Mouse (Mus musculus): Measurements from ENCODE around the gene Xrcc1. TPM values are rescaled to one million over a fixed set of nuclear protein-coding genes. Genes with fewer than 3 reads are reported as not detected.

Xrcc1 gene
- polyA plus RNA-seq, 1 experiment, result 29.0 TPM

DNA sequence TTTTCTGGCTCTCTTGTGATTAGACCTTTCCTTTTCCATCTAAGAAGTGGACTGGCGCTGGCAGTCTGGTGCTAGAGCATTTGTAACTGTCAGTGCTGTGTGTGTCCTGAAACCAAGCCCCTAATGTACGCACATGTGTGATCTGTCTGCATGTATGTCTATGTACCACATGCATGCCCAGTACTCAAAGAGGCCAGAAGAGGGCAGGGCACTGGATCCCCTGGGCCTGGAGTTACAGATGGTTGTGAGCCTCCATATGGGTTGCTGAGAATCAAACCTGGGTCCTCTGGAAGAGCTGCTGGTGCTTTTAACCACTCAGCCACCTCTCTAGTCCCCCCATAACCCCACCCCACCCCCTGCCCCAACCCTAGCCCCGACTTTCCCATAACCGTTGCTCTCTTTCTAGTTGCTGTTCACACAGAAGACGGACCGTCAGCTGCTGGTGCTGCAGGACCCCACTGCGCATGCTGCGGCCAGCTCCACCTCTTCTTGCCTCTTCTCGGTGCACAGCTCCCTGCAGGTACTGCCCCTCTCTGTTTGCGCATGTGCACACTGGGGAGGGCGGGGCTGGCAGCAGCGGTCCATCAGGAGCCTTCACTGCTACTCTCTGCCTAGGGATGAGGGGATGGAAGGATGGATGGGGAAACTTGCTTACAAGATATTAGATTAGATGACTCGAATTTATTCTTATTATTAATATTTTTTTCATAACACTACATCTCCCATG is 73.7 kb downstream of the Xrcc1 start:
- DNase-seq, result no peak
- no peaks in the 10 kb centered on the region for H3K36me3 ChIP-seq (ENCODE audit: control insufficient read depth, insufficient read depth, low read length)
- no peak overlapping the region for H3K27ac ChIP-seq (ENCODE audit: insufficient read depth, low read depth, low read length)
- no peak for TF ChIP-seq POLR2A (IDR thresholded peaks at IDR 0.05; ENCODE audit: low read depth, low read length)
- TF ChIP-seq CTCF (conservative IDR thresholded peaks at IDR 0.05; ENCODE audit: insufficient read depth, insufficient read length, low read depth, low read length), result no peak
- 82% methylated on average over 13 of the region's 13 CpGs for WGBS
- H3K27me3 ChIP-seq (replicated peaks; ENCODE audit: control insufficient read depth, insufficient read depth, low read length), result no peaks in the 10 kb centered on the region
- no peaks in the 10 kb centered on the region for H3K4me1 ChIP-seq (ENCODE audit: control insufficient read depth, insufficient read depth, low read length)
- H3K4me3 ChIP-seq (ENCODE audit: insufficient read depth, low read depth, low read length), result no peak overlapping the region

DNA sequence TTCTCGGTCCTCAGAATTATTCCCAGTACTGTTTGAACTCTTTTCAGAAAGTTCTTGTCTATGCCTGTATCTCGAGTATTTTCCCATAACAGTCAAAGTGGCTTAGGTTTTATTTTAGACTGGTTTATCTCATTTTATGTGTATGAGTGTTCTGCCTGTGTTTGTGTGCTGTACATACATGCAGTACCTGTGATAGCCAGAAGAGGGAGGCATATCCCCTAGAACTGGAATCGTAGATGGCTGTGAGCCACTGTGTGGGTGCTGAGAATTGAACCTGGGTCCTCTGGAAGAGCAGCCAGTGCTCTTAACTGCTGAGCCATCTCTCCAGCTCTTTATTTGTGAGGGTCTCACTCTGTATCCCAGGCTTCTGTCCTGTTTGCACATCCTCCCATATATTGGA is 75.1 kb downstream of the Xrcc1 start:
- Histone ChIP-seq H3K27ac (ENCODE audit: insufficient read depth, low read depth, low read length) (no peak overlapping the region), H3K4me3 (ENCODE audit: insufficient read depth, low read depth, low read length) (no peak overlapping the region), H3K4me1 (ENCODE audit: control insufficient read depth, insufficient read depth, low read length) (no peaks in the 10 kb centered on the region), H3K36me3 (ENCODE audit: control insufficient read depth, insufficient read depth, low read length) (no peaks in the 10 kb centered on the region), H3K27me3 (replicated peaks; ENCODE audit: control insufficient read depth, insufficient read depth, low read length) (no peaks in the 10 kb centered on the region)
- 86% methylated on average over 3 of the region's 3 CpGs for WGBS
- TF ChIP-seq CTCF (conservative IDR thresholded peaks at IDR 0.05; ENCODE audit: insufficient read depth, insufficient read length, low read depth, low read length) (peak; percentile 14; the same call in 1 of the 2 replicates), POLR2A (IDR thresholded peaks at IDR 0.05; ENCODE audit: low read depth, low read length) (no peak)
- DNase-seq, result no peak

DNA sequence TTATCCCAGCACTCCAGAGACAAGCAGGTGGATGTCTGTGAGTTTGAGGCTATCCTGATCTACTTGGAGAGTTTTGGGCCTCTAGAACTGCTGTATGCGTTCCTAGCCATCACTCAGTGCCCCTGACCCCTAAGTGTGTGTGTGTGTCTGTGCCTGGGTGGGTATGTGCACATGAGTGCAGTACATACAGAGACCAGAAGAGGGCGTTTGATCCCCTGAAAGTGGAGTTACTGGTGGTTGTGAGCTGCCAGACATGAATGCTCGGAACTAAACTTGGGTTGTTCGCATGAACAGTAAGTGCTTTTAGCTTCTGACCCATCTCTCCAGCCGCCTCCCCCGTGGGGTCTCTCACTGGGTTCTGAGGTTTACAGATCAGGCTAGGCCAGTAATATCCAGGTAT is 76.9 kb downstream of the Xrcc1 start:
- Histone ChIP-seq H3K4me1 (ENCODE audit: control insufficient read depth, insufficient read depth, low read length) (no peaks in the 10 kb centered on the region), H3K27ac (ENCODE audit: insufficient read depth, low read depth, low read length) (no peak overlapping the region), H3K36me3 (ENCODE audit: control insufficient read depth, insufficient read depth, low read length) (no peaks in the 10 kb centered on the region), H3K27me3 (replicated peaks; ENCODE audit: control insufficient read depth, insufficient read depth, low read length) (no peaks in the 10 kb centered on the region), H3K4me3 (ENCODE audit: insufficient read depth, low read depth, low read length) (no peak overlapping the region)
- TF ChIP-seq POLR2A (IDR thresholded peaks at IDR 0.05; ENCODE audit: low read depth, low read length), result no peak
- TF ChIP-seq CTCF (conservative IDR thresholded peaks at IDR 0.05; ENCODE audit: insufficient read depth, insufficient read length, low read depth, low read length), result no peak
- 88% methylated on average over 6 of the region's 6 CpGs for WGBS
- DNase-seq, result no peak

Other genes with a start within 250 kb of the Xrcc1 start
- 3.8 and 4.3 TPM in 2 replicates for gene Zfp61, start 245.1 kb upstream of the Xrcc1 start, polyA plus RNA-seq (2012; rRNA removed)
- gene Zfp94, start 229.6 kb upstream of the Xrcc1 start, polyA plus RNA-seq (2012; rRNA removed), result 9.4 and 10.5 TPM in 2 replicates
- gene Tescl, start 212.4 kb upstream of the Xrcc1 start, polyA plus RNA-seq (2012; rRNA removed), result 0.11 and 0.48 TPM in 2 replicates
- gene Lypd5, start 197.1 kb upstream of the Xrcc1 start, polyA plus RNA-seq (2012; rRNA removed), result not detected in 2 replicates
- 2.3 and 4.1 TPM in 2 replicates for gene Kcnn4, start 176.0 kb upstream of the Xrcc1 start, polyA plus RNA-seq (2012; rRNA removed)
- gene Smg9, start 146.7 kb upstream of the Xrcc1 start, polyA plus RNA-seq (2012; rRNA removed), result 34.9 and 39.8 TPM in 2 replicates
- 0.33 and 0.41 TPM in 2 replicates for gene Irgc1, start 94.0 kb upstream of the Xrcc1 start, polyA plus RNA-seq (2012; rRNA removed)
- gene Plaur, start 83.8 kb upstream of the Xrcc1 start, polyA plus RNA-seq (2012; rRNA removed), result 10.1 and 12.9 TPM in 2 replicates
- gene Cadm4, start 64.3 kb upstream of the Xrcc1 start, polyA plus RNA-seq (2012; rRNA removed), result 54.7 and 66.4 TPM in 2 replicates
- 9.5 and 17.1 TPM in 2 replicates for gene Zfp428, start 39.3 kb upstream of the Xrcc1 start, polyA plus RNA-seq (2012; rRNA removed)
- not detected in 2 replicates for gene AC161166.1, start 33.8 kb upstream of the Xrcc1 start, polyA plus RNA-seq (2012; rRNA removed)
- 15.4 and 17.4 TPM in 2 replicates for gene Irgq, start 15.6 kb upstream of the Xrcc1 start, polyA plus RNA-seq (2012; rRNA removed)
- not detected in 2 replicates for gene Pinlyp, start 171 bp upstream of the Xrcc1 start, polyA plus RNA-seq (2012; rRNA removed)
- gene Ethe1, start 41.3 kb downstream of the Xrcc1 start, polyA plus RNA-seq (2012; rRNA removed), result 172 and 173 TPM in 2 replicates
- 0.11 and 0.15 TPM in 2 replicates for gene Zfp575, start 41.4 kb downstream of the Xrcc1 start, polyA plus RNA-seq (2012; rRNA removed)
- 2.8 and 3.1 TPM in 2 replicates for gene Phldb3, start 64.5 kb downstream of the Xrcc1 start, polyA plus RNA-seq (2012; rRNA removed)
- gene Lypd3, start 90.3 kb downstream of the Xrcc1 start, polyA plus RNA-seq (2012; rRNA removed), result 0.06 and 0.67 TPM in 2 replicates
- gene Tex101, start 130.4 kb downstream of the Xrcc1 start, polyA plus RNA-seq (2012; rRNA removed), result 0.14 TPM in 1 of 2 replicates, not detected in the other
- gene BC049730, start 163.0 kb downstream of the Xrcc1 start, polyA plus RNA-seq (2012; rRNA removed), result 0.10 TPM in 1 of 2 replicates, not detected in the other
- not detected in 2 replicates for gene Gm4763, start 180.6 kb downstream of the Xrcc1 start, polyA plus RNA-seq (2012; rRNA removed)
- 0.03 and 0.05 TPM in 2 replicates for gene Cd177, start 214.0 kb downstream of the Xrcc1 start, polyA plus RNA-seq (2012; rRNA removed)
- not detected in 2 replicates for gene Ceacam10, start 230.9 kb downstream of the Xrcc1 start, polyA plus RNA-seq (2012; rRNA removed)

Measured in kidney, adult 2 months (tissue).